Mouse (Mus musculus) forebrain, embryonic 15.5 days (tissue): Measurements from ENCODE around the gene Smim14. TPM values are rescaled to one million over a fixed set of nuclear protein-coding genes. Genes with fewer than 3 reads are reported as not detected.
A peak's percentile ranks its signal among the peaks of the same experiment; 100 is the strongest.

Experiments
- ATAC-seq: fragments of 200-750 bp; cut with Nextera tagmentation; replicated peaks from 2 replicates; pipeline ENCODE4 v1.8.0; 2017; ENCODE audit warnings: mild to moderate bottlenecking, moderate TSS enrichment, moderate library complexity
- H3K27ac ChIP-seq: fragments of 300-500 bp; sonication (generic); replicated peaks from 2 replicates; pipeline ENCODE4 v1.5.1; 2015; ENCODE audit warnings: mild to moderate bottlenecking, inconsistent platforms
- H3K27me3 ChIP-seq: fragments of 300-500 bp; sonication (generic); 2 replicates; pipeline ENCODE4 v1.6.1; 2015; ENCODE audit warnings: inconsistent platforms
- H3K36me3 ChIP-seq: fragments of 300-500 bp; sonication (generic); 2 replicates; pipeline ENCODE4 v1.6.1; 2015; ENCODE audit warnings: mild to moderate bottlenecking, inconsistent platforms
- H3K4me1 ChIP-seq: fragments of 300-500 bp; sonication (generic); 2 replicates; pipeline ENCODE4 v1.6.1; 2015; ENCODE audit warnings: inconsistent platforms
- H3K4me2 ChIP-seq: fragments of 300-500 bp; sonication (generic); replicated peaks from 2 replicates; pipeline ENCODE4 v1.6.1; 2015; ENCODE audit warnings: mild to moderate bottlenecking, inconsistent platforms
- H3K4me3 ChIP-seq: fragments of 300-500 bp; sonication (generic); 2 replicates; pipeline ENCODE4 v1.5.1; 2015; ENCODE audit warnings: mild to moderate bottlenecking, inconsistent platforms
- H3K9ac ChIP-seq: fragments of 300-500 bp; sonication (generic); replicated peaks from 2 replicates; pipeline ENCODE4 v1.6.1; 2015; ENCODE audit warnings: mild to moderate bottlenecking, inconsistent platforms
- H3K9me3 ChIP-seq: fragments of 300-500 bp; sonication (generic); 2 replicates; pipeline ENCODE4 v1.6.1; 2016; ENCODE audit warnings: inconsistent platforms
- WGBS: fragments of 180-500 bp; shearing (Covaris S2); methylation state at CpG from one replicate; pipeline ENCODE4 v1.1.7; 2015; ENCODE audit warnings: mixed read lengths; 5-methylcytosine and 5-hydroxymethylcytosine counted together
- polyA plus RNA-seq: library from polyadenylated mRNA; unstranded; fragments of >200 nt; fragmentation: Nextera tagmentation; extraction: Ambion mirVana; gene quantifications from 2 replicates; pipeline ENCODE4 v1.2.1, GENCODE M21; 2015

Smim14 gene
- polyA plus RNA-seq, 1 experiment from 2014 or later: 190 TPM

- Histone ChIP-seq H3K9me3 (no peaks in the 10 kb centered on the region), H3K27ac (no peak overlapping the region), H3K36me3 (peaks cover 10% of the 10 kb centered on the region; the same call in 1 of the 2 replicates), H3K27me3 (no peaks in the 10 kb centered on the region), H3K4me2 (no peak overlapping the region), H3K4me1 (no peaks in the 10 kb centered on the region), H3K4me3 (no peak overlapping the region), H3K9ac (no peak overlapping the region)
- ATAC-seq: no peak
- WGBS: 82% methylated on average over 4 of the region's 4 CpGs
Measured at GRCm38 (mm10) chr5:65448941-65449340, 88.0 kb downstream of the Smim14 start.

GRCm38 (mm10) chr5:65447826-65448225 lies 89.2 kb downstream of the Smim14 start:
- WGBS: 66% methylated on average over 2 of the region's 2 CpGs
- ATAC-seq: no peak
- Histone ChIP-seq H3K9ac (no peak overlapping the region), H3K4me3 (no peak overlapping the region), H3K27ac (no peak overlapping the region), H3K27me3 (no peaks in the 10 kb centered on the region), H3K4me2 (no peak overlapping the region), H3K36me3 (peaks cover 10% of the 10 kb centered on the region; the same call in 1 of the 2 replicates), H3K9me3 (no peaks in the 10 kb centered on the region), H3K4me1 (no peaks in the 10 kb centered on the region)

- Histone ChIP-seq H3K4me1 (no peaks in the 10 kb centered on the region), H3K4me3 (no peak overlapping the region), H3K27me3 (no peaks in the 10 kb centered on the region), H3K9me3 (no peaks in the 10 kb centered on the region), H3K9ac (no peak overlapping the region), H3K36me3 (peaks cover 10% of the 10 kb centered on the region; the same call in 1 of the 2 replicates), H3K4me2 (no peak overlapping the region), H3K27ac (no peak overlapping the region)
- ATAC-seq: no peak
- 77% methylated on average over 2 of the region's 2 CpGs for WGBS
Measured at GRCm38 (mm10) chr5:65446756-65447155, 90.2 kb downstream of the Smim14 start.

DNA sequence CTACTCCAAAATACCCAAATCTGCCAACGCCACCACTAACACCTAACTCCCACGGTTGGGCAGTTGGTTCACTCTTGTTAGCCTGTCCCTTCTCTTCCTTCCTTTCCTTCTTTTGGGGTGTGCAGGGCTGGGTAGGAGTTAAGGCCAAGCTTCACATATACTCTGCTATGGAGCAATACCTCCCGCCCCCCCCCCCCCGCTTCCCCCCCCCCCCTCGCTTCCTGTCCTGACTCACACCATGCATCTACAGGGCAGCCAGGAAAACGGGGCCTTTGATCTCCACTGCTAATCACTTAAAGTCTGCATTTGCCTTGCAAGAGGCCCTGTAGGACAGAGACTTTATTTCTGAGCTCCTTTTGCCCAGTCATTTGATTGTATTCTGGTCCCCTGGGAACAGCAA lies 92.0 kb downstream of the Smim14 start:
- Histone ChIP-seq H3K4me3 (no peak overlapping the region), H3K4me2 (no peak overlapping the region), H3K9ac (no peak overlapping the region), H3K36me3 (peaks cover 10% of the 10 kb centered on the region; the same call in 1 of the 2 replicates), H3K27me3 (no peaks in the 10 kb centered on the region), H3K9me3 (no peaks in the 10 kb centered on the region), H3K27ac (no peak overlapping the region), H3K4me1 (no peaks in the 10 kb centered on the region)
- WGBS: 72% methylated on average over 3 of the region's 6 CpGs
- ATAC-seq: no peak

GRCm38 (mm10) chr5:65438041-65438440 lies 98.9 kb downstream of the Smim14 start:
- Histone ChIP-seq H3K9me3 (no peaks in the 10 kb centered on the region), H3K4me1 (peaks cover 14% of the 10 kb centered on the region), H3K27ac (no peak overlapping the region), H3K9ac (no peak overlapping the region), H3K36me3 (no peaks in the 10 kb centered on the region), H3K4me3 (no peak overlapping the region), H3K4me2 (no peak overlapping the region), H3K27me3 (no peaks in the 10 kb centered on the region)
- no peak for ATAC-seq

- Histone ChIP-seq H3K9me3 (no peaks in the 10 kb centered on the region), H3K27me3 (no peaks in the 10 kb centered on the region), H3K9ac (peak within 1 kb of the TSS; percentile 87), H3K27ac (peak within 1 kb of the TSS; percentile 79), H3K4me1 (peaks cover 14% of the 10 kb centered on the region), H3K4me2 (peak within 1 kb of the TSS; percentile 86), H3K4me3 (peak within 1 kb of the TSS; percentile 84), H3K36me3 (no peaks in the 10 kb centered on the region)
- under 1% methylated on average over 51 of the region's 51 CpGs for WGBS
- peak; percentile 98 for ATAC-seq
Measured at GRCm38 (mm10) chr5:65435806-65436561, 101.0 kb downstream of the Smim14 start, which contains the start of gene Ugdh. Gene Ugdh (minus strand): TSS chr5:65435949.

DNA sequence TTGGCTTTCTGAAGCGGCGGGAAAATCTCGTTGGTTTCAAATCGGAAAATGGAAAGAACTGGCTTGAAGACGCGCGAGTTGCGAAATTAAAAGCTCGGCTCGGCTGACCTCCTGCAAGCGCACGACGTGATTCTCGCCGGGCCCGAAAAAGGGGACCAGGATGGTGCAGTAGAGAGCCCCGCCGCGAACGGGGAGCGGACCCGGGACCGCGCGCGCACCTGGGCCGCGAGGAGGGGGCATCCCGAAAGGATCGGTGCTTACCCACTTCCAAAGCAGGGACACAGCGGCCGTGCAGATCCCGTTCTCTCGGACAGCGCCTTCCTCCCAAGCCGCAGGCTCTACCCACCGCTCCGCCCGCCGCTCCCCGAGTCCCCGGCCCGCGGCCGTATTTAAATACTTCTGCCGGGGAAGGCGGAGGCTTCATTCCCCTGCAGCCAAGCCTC lies 101.6 kb downstream of the Smim14 start:
- Histone ChIP-seq H3K4me2 (peak overlapping the region; percentile 86), H3K4me3 (peak overlapping the region; percentile 84), H3K36me3 (no peaks in the 10 kb centered on the region), H3K9me3 (no peaks in the 10 kb centered on the region), H3K27me3 (no peaks in the 10 kb centered on the region), H3K27ac (peak overlapping the region; percentile 79), H3K4me1 (peaks cover 14% of the 10 kb centered on the region), H3K9ac (peak overlapping the region; percentile 87)
- under 1% methylated on average over 46 of the region's 47 CpGs for WGBS
- no peak for ATAC-seq

DNA sequence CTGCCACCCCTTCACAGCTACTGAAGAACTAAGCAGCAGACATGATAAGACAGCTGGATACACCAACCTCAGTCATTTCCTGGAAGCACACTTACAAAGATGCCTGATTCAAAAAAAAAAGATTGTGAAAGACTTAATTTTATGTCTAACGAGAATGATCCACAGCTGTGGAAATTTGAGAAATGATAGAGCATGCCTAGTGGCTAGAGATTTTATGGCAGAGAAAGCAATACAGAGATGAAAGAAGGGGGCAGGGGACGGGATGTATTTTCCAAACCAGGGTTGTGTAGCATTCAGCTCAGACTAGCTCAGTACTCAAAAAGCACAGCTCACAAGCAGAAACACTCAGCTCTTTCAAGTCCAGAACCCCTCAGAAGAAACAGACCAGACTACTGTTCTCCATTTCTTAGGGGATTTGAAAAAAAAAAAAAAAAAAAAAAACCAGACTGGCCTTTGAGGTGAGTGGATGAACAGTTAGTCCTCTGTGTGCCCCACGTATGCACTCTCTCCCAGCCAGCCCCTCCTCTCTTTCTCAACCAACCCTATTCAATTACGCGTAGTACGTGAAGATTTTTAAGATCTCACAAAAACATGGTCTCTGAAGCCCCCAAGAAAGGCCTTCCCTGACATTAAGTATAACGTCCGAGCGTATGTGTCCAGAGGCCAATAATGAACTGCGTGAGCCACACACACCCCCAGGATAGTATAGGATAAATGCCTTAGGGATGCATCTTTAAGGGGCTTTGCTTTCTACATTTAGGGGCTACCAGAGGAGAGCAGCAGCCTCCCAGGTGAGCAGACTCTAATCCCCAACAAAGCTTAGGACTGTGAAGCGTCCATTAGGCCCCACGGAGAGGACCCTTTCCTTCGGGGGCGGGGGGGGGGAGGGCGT lies 102.3 kb downstream of the Smim14 start:
- peak overlapping the region; percentile 84 for H3K4me3 ChIP-seq
- no peaks in the 10 kb centered on the region for H3K36me3 ChIP-seq
- peak overlapping the region; percentile 86 for H3K4me2 ChIP-seq
- WGBS: 2% methylated on average over 15 of the region's 15 CpGs
- peak overlapping the region; percentile 79 for H3K27ac ChIP-seq
- no peaks in the 10 kb centered on the region for H3K9me3 ChIP-seq
- H3K27me3 ChIP-seq: no peaks in the 10 kb centered on the region
- H3K4me1 ChIP-seq: peaks cover 14% of the 10 kb centered on the region
- peak overlapping the region; percentile 87 for H3K9ac ChIP-seq
- peak; percentile 14; the same call in 1 of the 2 replicates for ATAC-seq

GRCm38 (mm10) chr5:65429441-65429840 lies 107.5 kb downstream of the Smim14 start:
- Histone ChIP-seq H3K4me3 (no peak overlapping the region), H3K4me2 (no peak overlapping the region), H3K9ac (no peak overlapping the region), H3K4me1 (peaks cover 12% of the 10 kb centered on the region), H3K36me3 (peaks cover 27% of the 10 kb centered on the region), H3K9me3 (no peaks in the 10 kb centered on the region), H3K27me3 (no peaks in the 10 kb centered on the region), H3K27ac (no peak overlapping the region)
- 89% methylated on average over 5 of the region's 5 CpGs for WGBS
- ATAC-seq: no peak

- Histone ChIP-seq H3K36me3 (peaks cover 38% of the 10 kb centered on the region), H3K4me1 (peaks cover 3% of the 10 kb centered on the region; the same call in 1 of the 2 replicates), H3K9ac (no peak overlapping the region), H3K4me3 (no peak overlapping the region), H3K27ac (no peak overlapping the region), H3K27me3 (no peaks in the 10 kb centered on the region), H3K4me2 (no peak overlapping the region), H3K9me3 (no peaks in the 10 kb centered on the region)
- no peak for ATAC-seq
- 25% methylated on average over 4 of the region's 4 CpGs for WGBS
Measured at GRCm38 (mm10) chr5:65428321-65428720, 108.7 kb downstream of the Smim14 start.

DNA sequence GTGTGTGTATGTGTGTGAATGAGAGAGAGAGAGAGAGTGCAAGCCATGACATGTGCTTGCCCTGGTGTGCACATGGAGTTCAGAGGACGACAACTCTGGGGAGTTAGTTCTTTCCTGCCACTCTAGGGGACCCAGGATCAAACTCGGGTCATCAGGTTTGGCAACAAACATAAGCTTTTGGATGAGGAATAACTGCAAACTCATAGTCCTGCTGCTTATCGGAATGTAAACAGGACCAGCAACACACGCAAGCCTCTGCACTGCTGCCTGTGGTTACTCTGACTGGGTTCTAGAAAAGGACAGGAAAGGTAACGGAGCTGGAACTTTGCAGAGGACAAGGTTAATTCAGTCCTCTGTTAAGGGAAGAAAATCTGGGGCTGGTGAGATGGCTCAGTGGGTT lies 111.7 kb downstream of the Smim14 start:
- no peak overlapping the region for H3K9ac ChIP-seq
- no peaks in the 10 kb centered on the region for H3K9me3 ChIP-seq
- no peaks in the 10 kb centered on the region for H3K27me3 ChIP-seq
- no peak for ATAC-seq
- no peak overlapping the region for H3K4me3 ChIP-seq
- WGBS: 88% methylated on average over 5 of the region's 5 CpGs
- H3K4me1 ChIP-seq: no peaks in the 10 kb centered on the region
- no peak overlapping the region for H3K4me2 ChIP-seq
- peaks cover 66% of the 10 kb centered on the region for H3K36me3 ChIP-seq
- H3K27ac ChIP-seq: no peak overlapping the region

- 95% methylated on average over 6 of the region's 6 CpGs for WGBS
- no peak for ATAC-seq
- no peaks in the 10 kb centered on the region for H3K4me1 ChIP-seq
- H3K27me3 ChIP-seq: no peaks in the 10 kb centered on the region
- no peak overlapping the region for H3K27ac ChIP-seq
- no peaks in the 10 kb centered on the region for H3K9me3 ChIP-seq
- H3K9ac ChIP-seq: no peak overlapping the region
- no peak overlapping the region for H3K4me2 ChIP-seq
- H3K4me3 ChIP-seq: no peak overlapping the region
- H3K36me3 ChIP-seq: peaks cover 71% of the 10 kb centered on the region
Measured at GRCm38 (mm10) chr5:65424215-65424614, 112.8 kb downstream of the Smim14 start.
